ENCODE assay signal across 8 mouse cellular contexts in the genomic region with DNA sequence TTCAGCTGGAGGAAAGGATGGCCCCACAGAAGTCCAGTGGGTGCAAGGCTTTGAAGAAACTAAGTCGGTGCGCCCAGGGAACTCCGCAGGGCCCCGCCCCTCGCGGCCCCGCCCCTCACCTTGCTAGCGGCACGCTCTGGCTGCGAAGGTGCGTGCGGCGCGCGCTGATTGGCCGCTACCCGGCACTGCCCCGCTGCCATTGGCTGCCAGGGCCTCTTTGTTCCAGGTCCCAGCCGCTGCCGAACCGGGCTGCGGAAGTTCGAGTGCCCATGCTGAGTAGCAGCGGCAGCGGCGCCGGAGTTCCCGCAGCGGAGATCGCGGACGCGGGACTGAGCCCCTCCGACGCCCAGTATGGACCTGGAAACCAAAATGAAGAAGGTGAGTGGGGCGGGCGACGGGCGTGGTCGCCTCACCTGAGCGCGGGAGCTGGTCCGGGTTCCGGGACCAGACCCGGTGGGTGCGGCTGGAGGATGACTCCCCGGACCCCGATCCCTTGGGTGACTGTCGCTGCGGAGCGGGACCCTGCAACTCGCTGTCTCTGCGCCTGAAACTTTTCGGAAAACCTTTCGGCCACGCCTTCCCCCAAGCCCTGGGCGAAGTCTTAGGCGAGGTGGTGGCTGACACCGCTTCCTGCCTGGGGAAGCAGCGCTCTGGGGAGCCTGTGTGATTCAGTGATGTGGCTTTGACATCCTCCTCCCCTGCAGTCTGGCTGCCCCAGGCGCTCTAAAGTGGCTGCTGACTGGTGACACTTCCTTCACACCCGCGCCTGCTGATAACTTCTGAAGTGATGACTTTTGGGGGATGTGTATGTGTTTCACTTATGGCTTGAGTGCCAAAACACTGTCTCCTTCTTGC. TPM values are rescaled to one million over a fixed set of nuclear protein-coding genes. Genes with fewer than 3 reads are reported as not detected.
A peak's percentile ranks its signal among the peaks of the same experiment; 100 is the strongest.
DNase-seq lines count a peak whose midpoint lies in the region; ATAC-seq and TF ChIP-seq lines count a peak whose summit lies in the region.

Tes (plus strand) TSS at position 214 of the 855 bp plus-strand sequence.

- H3K27ac ChIP-seq in forebrain, embryonic 16.5 days (ENCODE audit: low read length) = peak within 1 kb of the TSS; percentile 21; the same call in 1 of the 2 replicates
- peak within 1 kb of the TSS; percentile 34; the same call in 1 of the 2 replicates for H3K27ac ChIP-seq in neural tube, embryonic 13.5 days (replicated peaks)
- 0 out of 2 replicates have a peak within 1 kb of the TSS, but pooled peaks have one; percentile 8 for H3K27ac ChIP-seq in testis, adult 2 months (ENCODE audit: control insufficient read depth, insufficient read depth, low read depth, low read length)

- TF ChIP-seq POLR2A in testis, adult 2 months (IDR thresholded peaks at IDR 0.05; ENCODE audit: control insufficient read depth, low read depth, low read length) = peak; percentile 65

- no peaks in the 10 kb centered on the region for H3K9me3 ChIP-seq in forebrain, embryonic 16.5 days (ENCODE audit: control insufficient read depth, low read length)
- H3K9me3 ChIP-seq in neural tube, embryonic 13.5 days = no peaks in the 10 kb centered on the region

- no peaks in the 10 kb centered on the region for H3K27me3 ChIP-seq in forebrain, embryonic 16.5 days (replicated peaks; ENCODE audit: control insufficient read depth, insufficient read depth, low read length)
- peaks cover 8% of the 10 kb centered on the region; the same call in 1 of the 2 replicates for H3K27me3 ChIP-seq in neural tube, embryonic 13.5 days
- H3K27me3 ChIP-seq in testis, adult 2 months (ENCODE audit: control insufficient read depth, insufficient read depth, low read length) = no peaks in the 10 kb centered on the region

- peak within 1 kb of the TSS; percentile 93 for H3K4me3 ChIP-seq in forebrain, embryonic 16.5 days (replicated peaks; ENCODE audit: low read length)
- peak within 1 kb of the TSS; percentile 62 for H3K4me3 ChIP-seq in neural tube, embryonic 13.5 days
- H3K4me3 ChIP-seq in testis, adult 2 months (ENCODE audit: control insufficient read depth, low read depth, low read length) = peak within 1 kb of the TSS; percentile 90

- intact Hi-C loops in heart, postnatal 25 days (cut with DNase I) = no loop called here

- peak; percentile 84 for ATAC-seq in CD4-positive, CD25-positive, alpha-beta regulatory T cell, adult 4 months
- peak; percentile 80 for ATAC-seq in cerebellum, adult (ENCODE audit: insufficient number of reproducible peaks, low FRiP score, low TSS enrichment)
- peak; percentile 99 for ATAC-seq in forebrain, embryonic 16.5 days
- ATAC-seq in neural tube, embryonic 13.5 days (ENCODE audit: low read depth) = peak; percentile 97

- peak within 1 kb of the TSS; percentile 94 for H3K4me2 ChIP-seq in forebrain, embryonic 16.5 days (ENCODE audit: low read length)
- peak within 1 kb of the TSS; percentile 68 for H3K4me2 ChIP-seq in neural tube, embryonic 13.5 days

- no peak for TF ChIP-seq CTCF in testis, adult 2 months (IDR thresholded peaks at IDR 0.05; ENCODE audit: control insufficient read depth, insufficient read depth, insufficient replicate concordance, low read depth, low read length)

- H3K4me1 ChIP-seq in forebrain, embryonic 16.5 days (replicated peaks; ENCODE audit: control insufficient read depth, insufficient read depth, low read length) = peaks cover 5% of the 10 kb centered on the region
- H3K4me1 ChIP-seq in neural tube, embryonic 13.5 days (replicated peaks) = peaks cover 28% of the 10 kb centered on the region
- peaks cover 10% of the 10 kb centered on the region for H3K4me1 ChIP-seq in testis, adult 2 months (ENCODE audit: control insufficient read depth, insufficient read depth, low read length)

- peak within 1 kb of the TSS; percentile 85 for H3K9ac ChIP-seq in forebrain, embryonic 16.5 days (replicated peaks; ENCODE audit: low read depth, low read length)
- peak within 1 kb of the TSS; percentile 80 for H3K9ac ChIP-seq in neural tube, embryonic 13.5 days

- H3K36me3 ChIP-seq in forebrain, embryonic 16.5 days (ENCODE audit: control insufficient read depth, insufficient read depth) = no peaks in the 10 kb centered on the region
- H3K36me3 ChIP-seq in neural tube, embryonic 13.5 days = no peaks in the 10 kb centered on the region
- no peaks in the 10 kb centered on the region for H3K36me3 ChIP-seq in testis, adult 2 months (ENCODE audit: control insufficient read depth, insufficient read depth, low read length)

- peak; percentile 52 for DNase-seq in heart, postnatal 25 days (ENCODE audit: low spot score)
- peak; percentile 44 for DNase-seq in layer of hippocampus, adult 11-12 months (ENCODE audit: low spot score)
- DNase-seq in lung, adult 18-20 months = peak; percentile 91

- under 1% methylated on average over 63 of the region's 63 CpGs for WGBS in forebrain, embryonic 16.5 days
- under 1% methylated on average over 63 of the region's 63 CpGs for WGBS in neural tube, embryonic 13.5 days

RNA-seq across cellular contexts. Expression of gene Tes, which starts in this region (rescaled TPM):
- polyA plus RNA-seq in CD4-positive, CD25-positive, alpha-beta regulatory T cell, adult 4 months (2017; shearing (Covaris generic)) = 100 to 1,000 TPM; 203 TPM
- polyA plus RNA-seq in forebrain, embryonic 16.5 days (2015; fragmentation: Nextera tagmentation; extraction: Ambion mirVana) = 31.4 and 32.1 TPM in 2 replicates
- 1 to 10 TPM; 3.0 to 3.5 TPM for total RNA-seq in heart, postnatal 25 days (2021)
- 72.7 and 73.9 TPM in 2 replicates for polyA plus RNA-seq in neural tube, embryonic 13.5 days (2015; fragmentation: Nextera tagmentation; extraction: Ambion mirVana)
- 59.7 and 60.4 TPM in 2 replicates for polyA plus RNA-seq in testis, adult 2 months (2012; rRNA removed)

Comparison
In these comparisons a context has a peak if more than half of its experiments do, and no peak if none do; other contexts are left out.
1. Peak in every context shown above with its lines: DNase-seq, ATAC-seq, H3K4me3 ChIP-seq and H3K27ac ChIP-seq.